8 mouse cellular contexts compared by ENCODE assay signal in the genomic region with DNA sequence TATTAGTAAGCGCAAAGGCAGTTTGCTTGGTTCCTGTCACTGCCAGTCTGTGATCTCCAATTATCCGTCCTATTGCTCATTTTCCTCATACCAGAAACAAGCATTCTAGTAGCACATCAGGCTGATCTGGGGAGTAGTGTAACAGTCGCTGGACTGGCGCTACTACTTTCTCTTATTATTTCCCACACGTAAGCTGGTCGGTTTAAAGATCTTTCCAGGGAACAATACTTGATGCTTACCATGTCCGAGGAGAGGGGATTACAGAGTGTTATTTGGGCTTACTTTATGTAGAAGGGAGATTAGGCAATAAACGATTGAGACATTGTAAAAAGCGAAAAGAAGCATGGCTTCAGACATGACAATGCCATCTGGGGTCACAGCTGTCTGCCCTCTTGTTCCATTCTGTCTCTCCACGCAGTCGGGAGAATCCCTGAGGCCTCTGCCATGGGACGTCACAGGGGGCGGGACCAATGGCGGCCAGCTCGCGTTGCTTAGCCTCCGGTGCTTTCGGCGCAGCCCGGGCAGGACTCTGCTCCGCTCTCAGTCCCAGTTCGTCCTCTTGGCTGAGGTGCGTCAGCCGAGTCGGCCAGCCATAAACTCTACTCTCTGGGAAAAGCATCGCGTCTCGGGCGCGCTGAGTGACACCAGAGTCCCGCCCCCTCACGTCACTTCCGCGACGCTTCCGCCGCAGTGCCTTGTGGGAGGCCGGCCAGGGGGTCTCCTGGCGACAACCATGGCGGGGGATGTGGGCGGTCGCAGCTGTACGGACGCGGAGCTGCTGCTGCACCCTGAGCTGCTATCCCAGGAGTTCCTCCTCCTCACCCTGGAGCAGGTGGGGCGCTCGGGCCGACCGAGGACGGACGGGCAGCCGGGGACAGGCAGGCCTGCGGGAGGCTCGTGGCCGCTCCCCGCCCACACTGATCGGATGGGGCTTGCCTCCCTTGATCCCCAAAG. TPM values are rescaled to one million over a fixed set of nuclear protein-coding genes. Genes with fewer than 3 reads are reported as not detected.
DNase-seq lines count a peak whose midpoint lies in the region; ATAC-seq and TF ChIP-seq lines count a peak whose summit lies in the region.

TSS of gene Tgfbrap1 (minus strand) at position 607 of the 954 bp plus-strand sequence.
TSS of gene AI597479 (plus strand) at position 680 of the 954 bp plus-strand sequence.

- peak within 1 kb of the TSS; percentile 87 for H3K4me3 ChIP-seq in bone marrow macrophage, adult 2 months (ENCODE audit: insufficient read depth, low read length)
- H3K4me3 ChIP-seq in embryonic fibroblast, embryonic 13.5 days (ENCODE audit: insufficient read depth, low read length): peak within 1 kb of the TSS; percentile 76
- H3K4me3 ChIP-seq in kidney, embryonic 14.5 days (ENCODE audit: low read length): peak within 1 kb of the TSS; percentile 96

- TF ChIP-seq CTCF in bone marrow macrophage, adult 2 months (IDR thresholded peaks at IDR 0.05; ENCODE audit: low read depth, low read length): no peak
- TF ChIP-seq CTCF in embryonic fibroblast, embryonic 13.5 days (IDR thresholded peaks at IDR 0.05; ENCODE audit: borderline replicate concordance, insufficient read depth, low read length): no peak

- H3K9me3 ChIP-seq in kidney, embryonic 14.5 days (ENCODE audit: control insufficient read depth, low read length): no peaks in the 10 kb centered on the region

- no peaks in the 10 kb centered on the region for H3K27me3 ChIP-seq in kidney, embryonic 14.5 days (ENCODE audit: control insufficient read depth, insufficient read depth, low read length)

- DNase-seq in A20 (ENCODE audit: low read depth, low spot score): peak; percentile 94
- peak; percentile 90 for DNase-seq in heart, adult 9 months (ENCODE audit: low spot score in 2 of 2)
- DNase-seq in liver: peak; percentile 86
- peak; percentile 84 to 93 for DNase-seq in spleen, postnatal 4 days (ENCODE audit: low spot score in 2 of 2)

- TF ChIP-seq POLR2A in bone marrow macrophage, adult 2 months (IDR thresholded peaks at IDR 0.05; ENCODE audit: borderline replicate concordance, low read depth, low read length): no peak; the same call in 1 of the 2 replicates
- TF ChIP-seq POLR2A in embryonic fibroblast, embryonic 13.5 days (IDR thresholded peaks at IDR 0.05; ENCODE audit: low read depth, low read length): peak; percentile 81

- H3K4me1 ChIP-seq in bone marrow macrophage, adult 2 months (ENCODE audit: control insufficient read depth, insufficient read depth, low read length): peaks cover 5% of the 10 kb centered on the region
- no peaks in the 10 kb centered on the region for H3K4me1 ChIP-seq in embryonic fibroblast, embryonic 13.5 days (ENCODE audit: control insufficient read depth, insufficient read depth, low read length)
- peaks cover 5% of the 10 kb centered on the region; the same call in 1 of the 2 replicates for H3K4me1 ChIP-seq in kidney, embryonic 14.5 days (ENCODE audit: control insufficient read depth, insufficient read depth, low read length)

- peak within 1 kb of the TSS; percentile 93 for H3K4me2 ChIP-seq in kidney, embryonic 14.5 days (replicated peaks; ENCODE audit: low read depth, low read length)

- H3K36me3 ChIP-seq in kidney, embryonic 14.5 days (ENCODE audit: control insufficient read depth, insufficient read depth, low read length): peaks cover 9% of the 10 kb centered on the region; the same call in 1 of the 2 replicates

- peak within 1 kb of the TSS; percentile 92 for H3K9ac ChIP-seq in kidney, embryonic 14.5 days (ENCODE audit: low read depth, low read length)

- ATAC-seq in kidney, embryonic 14.5 days (ENCODE audit: low FRiP score, low TSS enrichment): peak; percentile 98
- peak; percentile 91 for ATAC-seq in monocyte, adult 5-6 weeks (replicated peaks; ENCODE audit: insufficient number of reproducible peaks, low FRiP score, low TSS enrichment, poor library complexity, severe bottlenecking)

- peak within 1 kb of the TSS; percentile 87 for H3K27ac ChIP-seq in bone marrow macrophage, adult 2 months (ENCODE audit: insufficient read depth, low read depth, low read length)
- peak within 1 kb of the TSS; percentile 98 for H3K27ac ChIP-seq in embryonic fibroblast, embryonic 13.5 days (ENCODE audit: insufficient read depth, low read length)
- peak within 1 kb of the TSS; percentile 99 for H3K27ac ChIP-seq in kidney, embryonic 14.5 days (ENCODE audit: low read depth, low read length)

- WGBS in kidney, embryonic 14.5 days: under 1% methylated on average over 56 of the region's 57 CpGs

RNA-seq across cellular contexts. Expression of gene Tgfbrap1, which starts in this region (rescaled TPM):
- polyA plus RNA-seq in bone marrow macrophage, adult 2 months (2012; ENCODE audit: insufficient read depth, insufficient read length, missing spikeins): 27.3 and 28.4 TPM in 2 replicates
- 15.1 and 15.5 TPM in 2 replicates for polyA plus RNA-seq in embryonic fibroblast, embryonic 13.5 days (2011; ENCODE audit: insufficient read length, low read depth, missing spikeins)
- 6.7 and 13.6 TPM in 2 replicates for polyA plus RNA-seq in kidney, embryonic 14.5 days (2014; fragmentation: Nextera tagmentation; extraction: Ambion mirVana)
- 15.7 to 28.4 TPM (median 25.9 TPM) in 3 replicates for total RNA-seq in monocyte, adult 5-6 weeks (2017)

RNA-seq across cellular contexts. Expression of gene AI597479, which starts in this region (rescaled TPM):
- 7.2 and 10.2 TPM in 2 replicates for polyA plus RNA-seq in bone marrow macrophage, adult 2 months (2012; ENCODE audit: insufficient read depth, insufficient read length, missing spikeins)
- polyA plus RNA-seq in embryonic fibroblast, embryonic 13.5 days (2011; ENCODE audit: insufficient read length, low read depth, missing spikeins): 16.7 and 18.9 TPM in 2 replicates
- 21.0 and 34.1 TPM in 2 replicates for polyA plus RNA-seq in kidney, embryonic 14.5 days (2014; fragmentation: Nextera tagmentation; extraction: Ambion mirVana)
- total RNA-seq in monocyte, adult 5-6 weeks (2017): 10.1 to 14.1 TPM (median 11.9 TPM) in 3 replicates

Comparison
In these comparisons a context has a peak if more than half of its experiments do, and no peak if none do; other contexts are left out.
1. Peak in every context shown above with its lines: DNase-seq, ATAC-seq, H3K4me3 ChIP-seq and H3K27ac ChIP-seq.